Mouse (Mus musculus): ENCODE results near the gene Rnf186. TPM values are rescaled to one million over a fixed set of nuclear protein-coding genes. Genes with fewer than 3 reads are reported as not detected.

Gene Rnf186
- polyA plus RNA-seq, 1 experiment from 2014 or later = not detected

GRCm38 (mm10) chr4:138939481-138939880 lies 27.4 kb upstream of the Rnf186 start:
- no peak overlapping the region for H3K9ac ChIP-seq (ENCODE audit: low read length)
- DNase-seq (ENCODE audit: low spot score, missing footprints) = peak; percentile 79
- H3K4me3 ChIP-seq (ENCODE audit: low read depth, low read length) = no peak overlapping the region
- H3K4me2 ChIP-seq = no peak overlapping the region
- no peaks in the 10 kb centered on the region for H3K27me3 ChIP-seq (ENCODE audit: control insufficient read depth, insufficient read depth, low read length)
- H3K27ac ChIP-seq (ENCODE audit: low read depth, low read length) = no peak overlapping the region
- ATAC-seq (ENCODE audit: low FRiP score) = no peak
- no peaks in the 10 kb centered on the region for H3K9me3 ChIP-seq (ENCODE audit: control insufficient read depth, low read length)
- H3K36me3 ChIP-seq (ENCODE audit: control insufficient read depth, insufficient read depth, low read length) = no peaks in the 10 kb centered on the region
- H3K4me1 ChIP-seq (ENCODE audit: control insufficient read depth, insufficient read depth, low read length) = peaks cover 3% of the 10 kb centered on the region; the same call in 1 of the 2 replicates
- WGBS = 48% methylated on average over 4 of the region's 4 CpGs

GRCm38 (mm10) chr4:138941401-138941800 lies 25.5 kb upstream of the Rnf186 start:
- H3K27me3 ChIP-seq (ENCODE audit: control insufficient read depth, insufficient read depth, low read length) = no peaks in the 10 kb centered on the region

GRCm38 (mm10) chr4:138941966-138942365 lies 24.9 kb upstream of the Rnf186 start:
- ATAC-seq (ENCODE audit: low FRiP score) = no peak
- Histone ChIP-seq H3K4me3 (ENCODE audit: low read depth, low read length) (no peak overlapping the region), H3K4me2 (no peak overlapping the region), H3K9me3 (ENCODE audit: control insufficient read depth, low read length) (no peaks in the 10 kb centered on the region), H3K27me3 (ENCODE audit: control insufficient read depth, insufficient read depth, low read length) (no peaks in the 10 kb centered on the region), H3K36me3 (ENCODE audit: control insufficient read depth, insufficient read depth, low read length) (no peaks in the 10 kb centered on the region), H3K9ac (ENCODE audit: low read length) (no peak overlapping the region), H3K4me1 (ENCODE audit: control insufficient read depth, insufficient read depth, low read length) (peaks cover 3% of the 10 kb centered on the region; the same call in 1 of the 2 replicates), H3K27ac (ENCODE audit: low read depth, low read length) (no peak overlapping the region)
- DNase-seq (ENCODE audit: low spot score, missing footprints) = no peak
- 71% methylated on average over 6 of the region's 6 CpGs for WGBS

More at GRCm38 (mm10) chr4:138941401-138941800, 25.5 kb upstream of the Rnf186 start:
- no peak overlapping the region for H3K4me3 ChIP-seq (ENCODE audit: low read depth, low read length)
- no peak overlapping the region for H3K9ac ChIP-seq (ENCODE audit: low read length)
- H3K4me1 ChIP-seq (ENCODE audit: control insufficient read depth, insufficient read depth, low read length) = peaks cover 3% of the 10 kb centered on the region; the same call in 1 of the 2 replicates
- no peaks in the 10 kb centered on the region for H3K9me3 ChIP-seq (ENCODE audit: control insufficient read depth, low read length)
- ATAC-seq (ENCODE audit: low FRiP score) = no peak
- 41% methylated on average over 7 of the region's 7 CpGs for WGBS
- H3K4me2 ChIP-seq = no peak overlapping the region
- no peak overlapping the region for H3K27ac ChIP-seq (ENCODE audit: low read depth, low read length)
- no peak for DNase-seq (ENCODE audit: low spot score, missing footprints)
- no peaks in the 10 kb centered on the region for H3K36me3 ChIP-seq (ENCODE audit: control insufficient read depth, insufficient read depth, low read length)

- DNase-seq (ENCODE audit: low spot score, missing footprints) (peak; percentile 95), ATAC-seq (ENCODE audit: low FRiP score) (no peak)
- H3K9ac ChIP-seq (ENCODE audit: low read length) = no peak overlapping the region
- WGBS = 30% methylated on average over 15 of the region's 15 CpGs
- H3K27ac ChIP-seq (ENCODE audit: low read depth, low read length) = no peak overlapping the region
- H3K4me3 ChIP-seq (ENCODE audit: low read depth, low read length) = no peak overlapping the region
- no peaks in the 10 kb centered on the region for H3K36me3 ChIP-seq (ENCODE audit: control insufficient read depth, insufficient read depth, low read length)
- H3K4me1 ChIP-seq (ENCODE audit: control insufficient read depth, insufficient read depth, low read length) = peaks cover 3% of the 10 kb centered on the region; the same call in 1 of the 2 replicates
- no peaks in the 10 kb centered on the region for H3K27me3 ChIP-seq (ENCODE audit: control insufficient read depth, insufficient read depth, low read length)
- no peak overlapping the region for H3K4me2 ChIP-seq
- H3K9me3 ChIP-seq (ENCODE audit: control insufficient read depth, low read length) = no peaks in the 10 kb centered on the region
Observed at GRCm38 (mm10) chr4:138943730-138944129, 23.2 kb upstream of the Rnf186 start.

- H3K27ac ChIP-seq (ENCODE audit: low read depth, low read length) = no peak overlapping the region
- 83% methylated on average over 2 of the region's 2 CpGs for WGBS
- H3K36me3 ChIP-seq (ENCODE audit: control insufficient read depth, insufficient read depth, low read length) = no peaks in the 10 kb centered on the region
- H3K4me1 ChIP-seq (ENCODE audit: control insufficient read depth, insufficient read depth, low read length) = no peaks in the 10 kb centered on the region
- no peak overlapping the region for H3K4me3 ChIP-seq (ENCODE audit: low read depth, low read length)
- no peaks in the 10 kb centered on the region for H3K9me3 ChIP-seq (ENCODE audit: control insufficient read depth, low read length)
- ATAC-seq (ENCODE audit: low FRiP score) (no peak), DNase-seq (ENCODE audit: low spot score, missing footprints) (no peak)
- no peak overlapping the region for H3K4me2 ChIP-seq
- H3K9ac ChIP-seq (ENCODE audit: low read length) = no peak overlapping the region
- H3K27me3 ChIP-seq (ENCODE audit: control insufficient read depth, insufficient read depth, low read length) = no peaks in the 10 kb centered on the region
Observed at GRCm38 (mm10) chr4:138948257-138948656, 18.7 kb upstream of the Rnf186 start.

GRCm38 (mm10) chr4:138958612-138959011 lies 8.3 kb upstream of the Rnf186 start:
- ATAC-seq (ENCODE audit: low FRiP score) = no peak
- whole genome bisulfite sequencing = 91% methylated on average over 9 of the region's 9 CpGs
- DNase-seq (ENCODE audit: low spot score, missing footprints) = peak; percentile 35
- H3K9me3 ChIP-seq (ENCODE audit: control insufficient read depth, low read length) = no peaks in the 10 kb centered on the region
- H3K9ac ChIP-seq (ENCODE audit: low read length) = no peak overlapping the region
- H3K27ac ChIP-seq (ENCODE audit: low read depth, low read length) = no peak overlapping the region
- H3K4me1 ChIP-seq (ENCODE audit: control insufficient read depth, insufficient read depth, low read length) = no peaks in the 10 kb centered on the region
- H3K36me3 ChIP-seq (ENCODE audit: control insufficient read depth, insufficient read depth, low read length) = no peaks in the 10 kb centered on the region
- no peaks in the 10 kb centered on the region for H3K27me3 ChIP-seq (ENCODE audit: control insufficient read depth, insufficient read depth, low read length)
- H3K4me2 ChIP-seq = no peak overlapping the region
- no peak overlapping the region for H3K4me3 ChIP-seq (ENCODE audit: low read depth, low read length)

- Histone ChIP-seq H3K27me3 (ENCODE audit: control insufficient read depth, insufficient read depth, low read length) (no peaks in the 10 kb centered on the region), H3K9ac (ENCODE audit: low read length) (no peak overlapping the region), H3K4me3 (ENCODE audit: low read depth, low read length) (no peak overlapping the region), H3K27ac (ENCODE audit: low read depth, low read length) (no peak overlapping the region), H3K36me3 (ENCODE audit: control insufficient read depth, insufficient read depth, low read length) (no peaks in the 10 kb centered on the region), H3K4me1 (ENCODE audit: control insufficient read depth, insufficient read depth, low read length) (no peaks in the 10 kb centered on the region), H3K4me2 (no peak overlapping the region), H3K9me3 (ENCODE audit: control insufficient read depth, low read length) (no peaks in the 10 kb centered on the region)
- peak; percentile 10 for DNase-seq (ENCODE audit: low spot score, missing footprints)
- WGBS = 86% methylated on average over 15 of the region's 15 CpGs
- no peak for ATAC-seq (ENCODE audit: low FRiP score)
Observed at GRCm38 (mm10) chr4:138959120-138959519, 7.8 kb upstream of the Rnf186 start.

GRCm38 (mm10) chr4:138959926-138960325 lies 7.0 kb upstream of the Rnf186 start:
- no peaks in the 10 kb centered on the region for H3K27me3 ChIP-seq (ENCODE audit: control insufficient read depth, insufficient read depth, low read length)
- ATAC-seq (ENCODE audit: low FRiP score) (no peak), DNase-seq (ENCODE audit: low spot score, missing footprints) (no peak)
- H3K4me3 ChIP-seq (ENCODE audit: low read depth, low read length) = no peak overlapping the region
- H3K4me1 ChIP-seq (ENCODE audit: control insufficient read depth, insufficient read depth, low read length) = no peaks in the 10 kb centered on the region
- H3K9ac ChIP-seq (ENCODE audit: low read length) = no peak overlapping the region
- H3K27ac ChIP-seq (ENCODE audit: low read depth, low read length) = no peak overlapping the region
- WGBS = 75% methylated on average over 7 of the region's 7 CpGs
- no peak overlapping the region for H3K4me2 ChIP-seq
- no peaks in the 10 kb centered on the region for H3K9me3 ChIP-seq (ENCODE audit: control insufficient read depth, low read length)
- H3K36me3 ChIP-seq (ENCODE audit: control insufficient read depth, insufficient read depth, low read length) = no peaks in the 10 kb centered on the region

- H3K27ac ChIP-seq (ENCODE audit: low read depth, low read length) = no peak overlapping the region
- H3K4me1 ChIP-seq (ENCODE audit: control insufficient read depth, insufficient read depth, low read length) = no peaks in the 10 kb centered on the region
- WGBS = 92% methylated on average over 5 of the region's 5 CpGs
Observed at GRCm38 (mm10) chr4:138962719-138963118, 4.2 kb upstream of the Rnf186 start.

More at GRCm38 (mm10) chr4:138962719-138963118, 4.2 kb upstream of the Rnf186 start:
- Histone ChIP-seq H3K27me3 (ENCODE audit: control insufficient read depth, insufficient read depth, low read length) (no peaks in the 10 kb centered on the region), H3K4me3 (ENCODE audit: low read depth, low read length) (no peak overlapping the region), H3K9ac (ENCODE audit: low read length) (no peak overlapping the region), H3K9me3 (ENCODE audit: control insufficient read depth, low read length) (no peaks in the 10 kb centered on the region), H3K4me2 (no peak overlapping the region), H3K36me3 (ENCODE audit: control insufficient read depth, insufficient read depth, low read length) (no peaks in the 10 kb centered on the region)
- no peak for DNase-seq (ENCODE audit: low spot score, missing footprints)
- ATAC-seq (ENCODE audit: low FRiP score) = no peak

All from midbrain, embryonic 11.5 days (tissue).